In the genomic region with DNA sequence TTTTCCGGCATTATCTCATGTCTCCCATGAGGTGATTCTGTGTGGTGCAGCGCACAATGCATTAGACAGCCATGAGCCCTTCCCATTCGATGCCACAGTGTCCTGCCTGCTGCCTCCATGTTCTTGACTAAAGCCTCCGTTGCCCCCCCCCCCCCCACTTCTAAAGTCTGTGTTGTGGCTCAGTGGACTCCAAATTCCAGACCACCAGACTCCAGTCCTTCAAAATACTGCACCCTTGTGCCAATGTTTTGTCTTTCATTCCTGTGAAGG, we compare ENCODE assay signal across 10 mouse cellular contexts.
DNase-seq lines count a peak whose midpoint lies in the region; ATAC-seq and TF ChIP-seq lines count a peak whose summit lies in the region.
"Had no signal": no experiment of that assay in that cellular context is flagged by ENCODE, and none has a peak within 500 bp of the region (broad histone marks: within the 10 kb centered on the region; RNA-seq: fewer than 3 reads in every experiment).

No protein-coding gene starts in this region.

- TF ChIP-seq POLR2A in cerebellum, adult 2 months (IDR thresholded peaks at IDR 0.05; ENCODE audit: borderline replicate concordance, insufficient read depth, low read length), result no peak

- WGBS in cerebellum, adult 2 months, result 17% methylated on average over 4 of the region's 4 CpGs
- WGBS in neural tube, embryonic 11.5 days, result 63% methylated on average over 4 of the region's 4 CpGs
- 61% methylated on average over 4 of the region's 4 CpGs for WGBS in midbrain, embryonic 10.5 days

- no peaks in the 10 kb centered on the region for H3K9me3 ChIP-seq in neural tube, embryonic 11.5 days (ENCODE audit: control insufficient read depth, low read length)
- H3K9me3 ChIP-seq in midbrain, embryonic 10.5 days (replicated peaks), result no peaks in the 10 kb centered on the region

- no peaks in the 10 kb centered on the region for H3K27me3 ChIP-seq in cerebellum, adult 2 months (ENCODE audit: control insufficient read depth, insufficient read depth, low read length)
- no peaks in the 10 kb centered on the region for H3K27me3 ChIP-seq in neural tube, embryonic 11.5 days (ENCODE audit: control insufficient read depth, insufficient read depth, low read length)
- H3K27me3 ChIP-seq in midbrain, embryonic 10.5 days (ENCODE audit: low read depth, poor library complexity, severe bottlenecking), result no peaks in the 10 kb centered on the region

- H3K27ac ChIP-seq in cerebellum, adult 2 months (ENCODE audit: insufficient read depth, low read length), result no peak overlapping the region
- peak overlapping the region; percentile 36; the same call in 1 of the 2 replicates for H3K27ac ChIP-seq in neural tube, embryonic 11.5 days (ENCODE audit: low read depth, low read length)
- H3K27ac ChIP-seq in midbrain, embryonic 10.5 days (replicated peaks), result peak overlapping the region; percentile 72

- ATAC-seq in neural tube, embryonic 11.5 days (ENCODE audit: insufficient read depth, low FRiP score, low TSS enrichment), result peak; percentile 17; the same call in 1 of the 2 replicates

- H3K4me2 ChIP-seq in neural tube, embryonic 11.5 days (ENCODE audit: low read depth), result peak overlapping the region; percentile 48

- no peaks in the 10 kb centered on the region for H3K4me1 ChIP-seq in cerebellum, adult 2 months (ENCODE audit: control insufficient read depth, insufficient read depth, low read length)
- peaks cover 2% of the 10 kb centered on the region; the same call in 1 of the 2 replicates for H3K4me1 ChIP-seq in neural tube, embryonic 11.5 days (ENCODE audit: control insufficient read depth, insufficient read depth, low read length)
- peaks cover 47% of the 10 kb centered on the region for H3K4me1 ChIP-seq in midbrain, embryonic 10.5 days

- H3K36me3 ChIP-seq in neural tube, embryonic 11.5 days (ENCODE audit: control insufficient read depth, insufficient read depth, low read length), result no peaks in the 10 kb centered on the region
- H3K36me3 ChIP-seq in midbrain, embryonic 10.5 days, result no peaks in the 10 kb centered on the region

- no peak for TF ChIP-seq CTCF in cerebellum, adult 2 months (IDR thresholded peaks at IDR 0.05; ENCODE audit: borderline replicate concordance, insufficient read depth, low read depth, low read length)

- no peak for DNase-seq in cerebellum, adult 2 months
- DNase-seq in cerebellum, postnatal 4 days (ENCODE audit: low spot score in 2 of 2), result no peak
- no peak for DNase-seq in neural tube, embryonic 11.5 days (ENCODE audit: low spot score)
- no peak for DNase-seq in neural tube, embryonic 10.5 days (ENCODE audit: extremely low spot score, low spot score)
- no peak for DNase-seq in midbrain, embryonic 10.5 days (ENCODE audit: low spot score)
- DNase-seq in c-Kit-positive CD71-positive TER-119-positive erythroid progenitor cells, embryonic 14.5 days (ENCODE audit: low spot score), result no peak
- DNase-seq in MN1 (ENCODE audit: low spot score), result no peak
- DNase-seq in urinary bladder, postnatal 14 days (ENCODE audit: low spot score), result no peak
- DNase-seq: lung, postnatal 36 days; thymus, postnatal 14 days had no signal

- no peak overlapping the region; the same call in 1 of the 2 replicates for H3K9ac ChIP-seq in neural tube, embryonic 11.5 days (ENCODE audit: low read length)

- H3K4me3 ChIP-seq in cerebellum, adult 2 months (replicated peaks; ENCODE audit: insufficient read depth, low read depth, low read length), result peak overlapping the region; percentile 68
- peak overlapping the region; percentile 55 for H3K4me3 ChIP-seq in neural tube, embryonic 11.5 days (ENCODE audit: low read depth, low read length)
- peak overlapping the region; percentile 55 for H3K4me3 ChIP-seq in midbrain, embryonic 10.5 days
